13 mouse cellular contexts compared by ENCODE assay signal in the genomic region with DNA sequence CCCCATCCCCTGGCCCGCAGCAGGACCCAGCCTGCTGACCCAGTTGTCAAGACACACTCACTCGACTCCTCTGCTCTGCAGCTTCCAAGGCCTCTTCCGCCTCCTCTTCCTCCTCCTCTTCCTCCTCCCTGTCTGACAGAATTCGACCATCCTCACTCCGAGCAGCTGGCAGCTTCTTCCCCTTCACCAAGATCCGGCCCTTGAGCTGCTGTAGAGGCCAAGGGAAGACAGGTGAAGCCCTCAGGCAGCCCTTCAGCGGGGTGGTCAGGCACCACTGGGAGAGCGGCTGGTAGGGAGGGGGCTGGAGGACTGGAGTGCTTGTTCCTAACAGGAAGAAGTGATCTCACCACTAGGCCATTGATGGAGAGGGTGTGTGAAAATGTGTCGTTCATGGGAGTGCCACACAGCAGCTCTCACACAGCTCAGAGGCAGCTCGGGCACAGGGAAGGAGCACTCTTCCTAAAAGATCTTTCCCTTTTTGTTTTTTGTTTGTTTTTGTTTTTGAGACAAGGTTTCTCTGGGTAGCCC. TPM values are rescaled to one million over a fixed set of nuclear protein-coding genes. Genes with fewer than 3 reads are reported as not detected.
DNase-seq lines count a peak whose midpoint lies in the region; ATAC-seq lines count a peak whose summit lies in the region.
"Had no signal": no experiment of that assay in that cellular context is flagged by ENCODE, and none has a peak within 500 bp of the region (broad histone marks: within the 10 kb centered on the region; RNA-seq: fewer than 3 reads in every experiment).

No protein-coding gene starts in this region.

- H3K36me3 ChIP-seq in heart, embryonic 11.5 days (ENCODE audit: control insufficient read depth, insufficient read depth, low read length) = no peaks in the 10 kb centered on the region
- peaks cover 5% of the 10 kb centered on the region for H3K36me3 ChIP-seq in neural tube, embryonic 13.5 days
- no peaks in the 10 kb centered on the region for H3K36me3 ChIP-seq in limb, embryonic 11.5 days (ENCODE audit: control insufficient read depth, insufficient read depth, low read length)

- H3K27me3 ChIP-seq in heart, embryonic 11.5 days (ENCODE audit: control insufficient read depth, insufficient read depth, low read length) = no peaks in the 10 kb centered on the region; the same call in 1 of the 2 replicates
- H3K27me3 ChIP-seq in neural tube, embryonic 13.5 days = peaks cover 14% of the 10 kb centered on the region
- H3K27me3 ChIP-seq in limb, embryonic 11.5 days (ENCODE audit: control insufficient read depth, insufficient read depth, low read length) = peaks cover 3% of the 10 kb centered on the region; the same call in 1 of the 2 replicates

- 13% methylated on average over 10 of the region's 10 CpGs for WGBS in heart, embryonic 11.5 days (ENCODE audit: insufficient replicate concordance)
- 27% methylated on average over 10 of the region's 10 CpGs for WGBS in neural tube, embryonic 13.5 days
- WGBS in limb, embryonic 11.5 days = 21% methylated on average over 10 of the region's 10 CpGs

- no peak overlapping the region for H3K9ac ChIP-seq in heart, embryonic 11.5 days (ENCODE audit: low read depth, low read length)
- 0 out of 2 replicates have a peak overlapping the region, but pooled peaks have one; percentile 12 for H3K9ac ChIP-seq in neural tube, embryonic 13.5 days
- H3K9ac ChIP-seq in limb, embryonic 11.5 days (ENCODE audit: low read length) = peak overlapping the region; percentile 27; the same call in 1 of the 2 replicates

- intact Hi-C loops in heart, postnatal 14 days (cut with DNase I) = no loop called here

- H3K27ac ChIP-seq in heart, embryonic 11.5 days (ENCODE audit: low read depth, low read length) = no peak overlapping the region
- no peak overlapping the region for H3K27ac ChIP-seq in neural tube, embryonic 13.5 days (replicated peaks)
- H3K27ac ChIP-seq in limb, embryonic 11.5 days (replicated peaks; ENCODE audit: low read depth, low read length) = no peak overlapping the region

- no peaks in the 10 kb centered on the region for H3K9me3 ChIP-seq in heart, embryonic 11.5 days (replicated peaks; ENCODE audit: control insufficient read depth, low read length)
- H3K9me3 ChIP-seq in neural tube, embryonic 13.5 days = no peaks in the 10 kb centered on the region
- no peaks in the 10 kb centered on the region for H3K9me3 ChIP-seq in limb, embryonic 11.5 days (ENCODE audit: control insufficient read depth, low read length)

- H3K4me2 ChIP-seq in heart, embryonic 11.5 days = peak overlapping the region; percentile 34
- H3K4me2 ChIP-seq in neural tube, embryonic 13.5 days = no peak overlapping the region
- H3K4me2 ChIP-seq in limb, embryonic 11.5 days (ENCODE audit: low read depth, severe bottlenecking) = no peak overlapping the region

- no peak overlapping the region for H3K4me3 ChIP-seq in heart, embryonic 11.5 days (ENCODE audit: low read depth, low read length)
- H3K4me3 ChIP-seq in neural tube, embryonic 13.5 days = no peak overlapping the region
- no peak overlapping the region for H3K4me3 ChIP-seq in limb, embryonic 11.5 days (ENCODE audit: low read depth, low read length)

- no peak for DNase-seq in heart, postnatal 14 days
- DNase-seq in neural tube, embryonic 10.5 days (ENCODE audit: extremely low spot score, low spot score) = no peak
- DNase-seq in limb, embryonic 11.5 days (ENCODE audit: low spot score) = no peak
- peak; percentile 61 for DNase-seq in retina, postnatal 1 day
- no peak for DNase-seq in spleen, postnatal 10 days (ENCODE audit: low spot score in 2 of 2)
- no peak for DNase-seq in adipocyte (ENCODE audit: low spot score)
- DNase-seq: cerebellum, adult 9-11 months; gastrocnemius, postnatal 25 days; layer of hippocampus, postnatal 36 days had no signal

- peaks cover 15% of the 10 kb centered on the region for H3K4me1 ChIP-seq in heart, embryonic 11.5 days (ENCODE audit: control insufficient read depth, insufficient read depth, low read length)
- H3K4me1 ChIP-seq in neural tube, embryonic 13.5 days (replicated peaks) = peaks cover 5% of the 10 kb centered on the region; the same call in 1 of the 2 replicates
- H3K4me1 ChIP-seq in limb, embryonic 11.5 days (ENCODE audit: control insufficient read depth, insufficient read depth, low read length) = no peaks in the 10 kb centered on the region

- ATAC-seq in heart, embryonic 11.5 days (replicated peaks; ENCODE audit: insufficient number of reproducible peaks, low FRiP score, low TSS enrichment) = no peak
- ATAC-seq in neural tube, embryonic 13.5 days (ENCODE audit: low read depth) = no peak
- no peak for ATAC-seq in limb, embryonic 11.5 days (ENCODE audit: insufficient number of reproducible peaks, low FRiP score, low TSS enrichment, low read depth)
- ATAC-seq: intestine, postnatal 0 days; midbrain, embryonic 16.5 days had no signal

RNA-seq across cellular contexts. Expression of a gene that starts 26.6 kb away (rescaled TPM):
- 3.0 and 3.5 TPM in 2 replicates for polyA plus RNA-seq in heart, embryonic 11.5 days (2014; fragmentation: Nextera tagmentation; extraction: Ambion mirVana)
- 10 to 100 TPM; 19.4 to 20.9 TPM for total RNA-seq in heart, postnatal 14 days (2021)
- 0.98 and 1.6 TPM in 2 replicates for polyA plus RNA-seq in neural tube, embryonic 13.5 days (2015; fragmentation: Nextera tagmentation; extraction: Ambion mirVana)
- 1.2 and 1.8 TPM in 2 replicates for polyA plus RNA-seq in limb, embryonic 11.5 days (2014; fragmentation: Nextera tagmentation; extraction: Ambion mirVana)

RNA-seq across cellular contexts. Expression of a gene that starts 26.6 kb away (rescaled TPM):
- polyA plus RNA-seq in heart, embryonic 11.5 days (2014; fragmentation: Nextera tagmentation; extraction: Ambion mirVana) = 11.2 and 11.8 TPM in 2 replicates
- 10 to 100 TPM; 30.5 to 34.5 TPM for total RNA-seq in heart, postnatal 14 days (2021)
- polyA plus RNA-seq in neural tube, embryonic 13.5 days (2015; fragmentation: Nextera tagmentation; extraction: Ambion mirVana) = 8.5 and 9.9 TPM in 2 replicates
- 4.8 and 5.2 TPM in 2 replicates for polyA plus RNA-seq in limb, embryonic 11.5 days (2014; fragmentation: Nextera tagmentation; extraction: Ambion mirVana)

RNA-seq across cellular contexts. Expression of a gene that starts 41.2 kb away (rescaled TPM):
- polyA plus RNA-seq in heart, embryonic 11.5 days (2014; fragmentation: Nextera tagmentation; extraction: Ambion mirVana) = 4.2 and 4.4 TPM in 2 replicates
- total RNA-seq in heart, postnatal 14 days (2021) = 10 to 100 TPM; 18.5 to 20.4 TPM
- polyA plus RNA-seq in neural tube, embryonic 13.5 days (2015; fragmentation: Nextera tagmentation; extraction: Ambion mirVana) = 3.6 and 3.9 TPM in 2 replicates
- 5.2 and 5.6 TPM in 2 replicates for polyA plus RNA-seq in limb, embryonic 11.5 days (2014; fragmentation: Nextera tagmentation; extraction: Ambion mirVana)

RNA-seq across cellular contexts. Expression of a gene that starts 46.7 kb away (rescaled TPM):
- 135 and 141 TPM in 2 replicates for polyA plus RNA-seq in heart, embryonic 11.5 days (2014; fragmentation: Nextera tagmentation; extraction: Ambion mirVana)
- total RNA-seq in heart, postnatal 14 days (2021) = 10 to 100 TPM; 68.5 to 71.1 TPM
- polyA plus RNA-seq in neural tube, embryonic 13.5 days (2015; fragmentation: Nextera tagmentation; extraction: Ambion mirVana) = 161 and 171 TPM in 2 replicates
- polyA plus RNA-seq in limb, embryonic 11.5 days (2014; fragmentation: Nextera tagmentation; extraction: Ambion mirVana) = 335 and 349 TPM in 2 replicates

RNA-seq across cellular contexts. Expression of a gene that starts 46.9 kb away (rescaled TPM):
- 49.4 and 53.4 TPM in 2 replicates for polyA plus RNA-seq in heart, embryonic 11.5 days (2014; fragmentation: Nextera tagmentation; extraction: Ambion mirVana)
- 10 to 100 TPM; 61.0 to 62.1 TPM for total RNA-seq in heart, postnatal 14 days (2021)
- polyA plus RNA-seq in neural tube, embryonic 13.5 days (2015; fragmentation: Nextera tagmentation; extraction: Ambion mirVana) = 31.2 and 32.3 TPM in 2 replicates
- 69.1 and 69.8 TPM in 2 replicates for polyA plus RNA-seq in limb, embryonic 11.5 days (2014; fragmentation: Nextera tagmentation; extraction: Ambion mirVana)
